Mouse (Mus musculus) heart, adult 2 months (tissue): ENCODE data around the gene Rassf5. TPM values are rescaled to one million over a fixed set of nuclear protein-coding genes. Genes with fewer than 3 reads are reported as not detected.

Experiments used
- DNase-seq, 2 experiments: peaks; one replicate each; pipeline ENCODE4 v3.0.0; 2021
- H3K27ac ChIP-seq: fragments of 200-600 bp; 2 replicates; pipeline ENCODE4 v1.8.1; 2022
- H3K27me3 ChIP-seq: fragments of 200-500 bp; 2 replicates; pipeline ENCODE4 v1.6.1; 2012; ENCODE audit warnings: mild to moderate bottlenecking, low read length, inconsistent platforms, mixed read lengths; ENCODE audit not compliant: control insufficient read depth, insufficient read depth
- H3K36me3 ChIP-seq: fragments of 200-500 bp; 2 replicates; pipeline ENCODE4 v1.6.1; 2012; ENCODE audit warnings: low read length, inconsistent platforms; ENCODE audit not compliant: control insufficient read depth, insufficient read depth
- H3K4me1 ChIP-seq: fragments of 200-500 bp; 2 replicates; pipeline ENCODE4 v1.6.1; 2011; ENCODE audit warnings: low read length; ENCODE audit not compliant: control insufficient read depth, insufficient read depth
- H3K4me3 ChIP-seq: fragments of 200-600 bp; 2 replicates; pipeline ENCODE4 v1.8.1; 2022
- H3K79me2 ChIP-seq: fragments of 200-500 bp; replicated peaks from 2 replicates; pipeline ENCODE4 v1.6.1; 2012; ENCODE audit warnings: mild to moderate bottlenecking, inconsistent platforms, low read length, moderate library complexity, mixed read lengths; ENCODE audit not compliant: control insufficient read depth, insufficient read depth
- H3K9ac ChIP-seq: fragments of 200-500 bp; 2 replicates; pipeline ENCODE4 v1.6.1; 2012; ENCODE audit warnings: low read depth, mild to moderate bottlenecking, control low read depth, inconsistent platforms, low read length, mixed read lengths
- CTCF ChIP-seq: fragments of 200-600 bp; IDR thresholded peaks from 2 replicates; pipeline ENCODE4 v1.8.1; 2022; ENCODE audit warnings: antibody characterized with exemption, mild to moderate bottlenecking, moderate library complexity
- EP300 ChIP-seq: fragments of 200-500 bp; IDR thresholded peaks from 2 replicates; pipeline ENCODE4 v1.6.1; 2011; ENCODE audit warnings: low read depth, low read length, control low read depth; ENCODE audit not compliant: insufficient read depth
- POLR2A ChIP-seq: fragments of 200-500 bp; IDR thresholded peaks from 2 replicates; pipeline ENCODE4 v1.6.1; 2011; ENCODE audit warnings: mild to moderate bottlenecking, low read depth, low read length, control low read depth; ENCODE audit not compliant: insufficient read depth
- WGBS: fragments of 180-500 bp; shearing (Covaris S2); methylation state at CpG from one replicate; pipeline ENCODE4 v1.1.7; 2018; 5-methylcytosine and 5-hydroxymethylcytosine counted together
- intact Hi-C: fragments of 180-260 bp; cut with DNase I; formaldehyde crosslinking; loops from one replicate; pipeline ENCODE4 v1.15.1; 2025
- long read RNA-seq: library from polyadenylated mRNA; stranded (forward); transcript quantifications from one replicate; pipeline ENCODE4 v2.0.0, GENCODE M21; 2021
- polyA plus RNA-seq: library from polyadenylated mRNA; depleted of rRNA; stranded (reverse); fragments of >200 nt; gene quantifications from 2 replicates; pipeline ENCODE4 v1.2.3, GENCODE M21; 2012; rRNA removed
- total RNA-seq, 2 experiments: library from RNA; stranded (reverse); gene quantifications; 2 replicates each; pipeline ENCODE4 v1.2.3; 2021

Rassf5 gene
- 1 to 10 TPM; 1.7 to 2.3 TPM for total RNA-seq
- 1.6 and 2.0 TPM in 2 replicates for polyA plus RNA-seq
- long read RNA-seq, transcript Rassf5-202 (5 exons, 3,076 nt): major isoform, 7 of 9 reads
- long read RNA-seq, partial matches to known transcripts: 0 of 9 reads
- long read RNA-seq, other reads (novel, unspliced or antisense): 0 of 9 reads

GRCm38 (mm10) chr1:131245089-131245856, at the start of gene Rassf5:
Rassf5 (minus strand) TSS chr1:131245258.
- peak within 1 kb of the TSS; percentile 78 for H3K9ac ChIP-seq
- H3K27me3 ChIP-seq: no peaks in the 10 kb centered on the region; the same call in 1 of the 2 replicates
- no peaks in the 10 kb centered on the region for H3K79me2 ChIP-seq
- WGBS: under 1% methylated on average over 60 of the region's 60 CpGs
- peak within 1 kb of the TSS; percentile 51 for H3K27ac ChIP-seq
- peaks cover 2% of the 10 kb centered on the region; the same call in 1 of the 2 replicates for H3K4me1 ChIP-seq
- no peaks in the 10 kb centered on the region for H3K36me3 ChIP-seq
- no peak for TF ChIP-seq EP300
- peak; percentile 14; the same call in 1 of the 2 replicates for TF ChIP-seq CTCF
- peak within 1 kb of the TSS; percentile 70 for H3K4me3 ChIP-seq
- intact Hi-C loops: loop anchor here (5.0 to 10.0 kb wide), 2 partner anchors 128 to 260 kb away; no protein-coding TSS in a partner anchor
- peak; percentile 85 to 87 for DNase-seq

GRCm38 (mm10) chr1:131293922-131294250, 48.8 kb upstream of the Rassf5 start:
- intact Hi-C loops: no loop called here
- 56% methylated on average over 2 of the region's 2 CpGs for WGBS
- H3K4me1 ChIP-seq: no peaks in the 10 kb centered on the region
- no peak for TF ChIP-seq CTCF
- no peak for DNase-seq
- no peaks in the 10 kb centered on the region for H3K27me3 ChIP-seq
- H3K9ac ChIP-seq: no peak overlapping the region
- no peaks in the 10 kb centered on the region for H3K79me2 ChIP-seq
- no peak overlapping the region for H3K4me3 ChIP-seq
- no peaks in the 10 kb centered on the region; the same call in 1 of the 2 replicates for H3K36me3 ChIP-seq
- H3K27ac ChIP-seq: no peak overlapping the region

DNA sequence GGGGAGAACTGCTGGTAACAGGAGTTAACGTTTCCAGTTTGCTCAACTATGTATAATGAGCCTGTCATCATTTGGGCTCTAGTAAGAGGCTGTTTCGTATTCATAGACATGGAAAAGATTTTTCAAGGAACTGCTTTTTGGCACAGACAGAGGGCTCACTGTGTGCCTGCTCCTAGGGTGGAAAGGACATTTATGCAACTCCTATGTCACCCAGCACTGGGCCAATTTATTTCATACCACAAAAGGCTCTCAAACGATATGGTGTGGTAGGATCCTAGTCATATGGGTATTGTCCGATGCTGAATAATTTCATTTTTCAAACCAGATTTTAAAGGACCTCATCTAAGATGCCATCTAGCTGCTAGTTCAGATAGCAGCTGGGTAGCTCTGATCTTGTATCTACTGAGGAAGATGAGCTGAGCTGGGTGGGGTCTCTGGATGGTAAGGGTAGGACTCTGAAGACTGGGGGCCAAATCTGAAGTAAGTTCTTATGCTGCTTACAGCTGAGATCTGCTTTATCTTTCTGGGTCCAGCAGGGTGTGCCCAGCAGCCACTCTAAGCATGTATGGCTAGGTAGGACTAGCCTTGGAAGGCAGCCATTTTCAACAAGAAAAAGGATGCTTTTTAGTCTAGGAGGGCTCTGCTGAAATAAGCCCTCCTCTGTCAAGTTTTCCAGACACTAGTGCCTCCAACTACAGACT, 48.3 kb upstream of the Rassf5 start:
- Histone ChIP-seq H3K79me2 (no peaks in the 10 kb centered on the region), H3K4me3 (no peak overlapping the region), H3K9ac (no peak overlapping the region), H3K27ac (no peak overlapping the region), H3K36me3 (no peaks in the 10 kb centered on the region; the same call in 1 of the 2 replicates), H3K4me1 (no peaks in the 10 kb centered on the region), H3K27me3 (no peaks in the 10 kb centered on the region)
- intact Hi-C loops: no loop called here
- TF ChIP-seq CTCF: no peak
- no peak for TF ChIP-seq EP300
- no peak for TF ChIP-seq POLR2A
- WGBS: 85% methylated on average over 4 of the region's 4 CpGs
- no peak for DNase-seq

GRCm38 (mm10) chr1:131290648-131291047, 45.6 kb upstream of the Rassf5 start:
- H3K27me3 ChIP-seq: no peaks in the 10 kb centered on the region
- intact Hi-C loops: loop anchor here (1.0 kb wide), 1 partner anchor 265 kb away; no protein-coding TSS in a partner anchor
- 51% methylated on average over 2 of the region's 2 CpGs for WGBS
- H3K27ac ChIP-seq: no peak overlapping the region
- DNase-seq: peak; percentile 51 to 67
- H3K4me1 ChIP-seq: peaks cover 2% of the 10 kb centered on the region; the same call in 1 of the 2 replicates
- no peaks in the 10 kb centered on the region; the same call in 1 of the 2 replicates for H3K36me3 ChIP-seq
- no peak overlapping the region for H3K4me3 ChIP-seq
- H3K9ac ChIP-seq: no peak overlapping the region
- TF ChIP-seq CTCF (peak; percentile 90), POLR2A (no peak), EP300 (0 out of 2 replicates have a peak, but pooled peaks have one; percentile 17)
- H3K79me2 ChIP-seq: no peaks in the 10 kb centered on the region

- TF ChIP-seq EP300 (no peak), POLR2A (no peak), CTCF (no peak)
- whole genome bisulfite sequencing: 65% methylated on average over 6 of the region's 6 CpGs
- H3K4me3 ChIP-seq: no peak overlapping the region
- H3K27me3 ChIP-seq: no peaks in the 10 kb centered on the region
- no peak overlapping the region for H3K27ac ChIP-seq
- no peaks in the 10 kb centered on the region; the same call in 1 of the 2 replicates for H3K36me3 ChIP-seq
- DNase-seq: no peak
- no peaks in the 10 kb centered on the region for H3K79me2 ChIP-seq
- intact Hi-C loops: no loop called here
- no peak overlapping the region for H3K9ac ChIP-seq
- peaks cover 2% of the 10 kb centered on the region; the same call in 1 of the 2 replicates for H3K4me1 ChIP-seq
Measured at GRCm38 (mm10) chr1:131288938-131289337, 43.9 kb upstream of the Rassf5 start.
